ENCODE assay signal across 9 mouse cellular contexts in genomic region chr11:60165076-60165475, GRCm38 (mm10). TPM values are rescaled to one million over a fixed set of nuclear protein-coding genes. Genes with fewer than 3 reads are reported as not detected.
DNase-seq lines count a peak whose midpoint lies in the region; ATAC-seq and TF ChIP-seq lines count a peak whose summit lies in the region.
"Had no signal": no experiment of that assay in that cellular context is flagged by ENCODE, and none has a peak within 500 bp of the region (broad histone marks: within the 10 kb centered on the region; RNA-seq: fewer than 3 reads in every experiment).

No protein-coding gene starts in this region.

- no peak overlapping the region for H3K9ac ChIP-seq in forebrain, postnatal 0 days
- H3K9ac ChIP-seq in forebrain, embryonic 16.5 days (replicated peaks; ENCODE audit: low read depth, low read length) = no peak overlapping the region
- H3K9ac ChIP-seq in hindbrain, embryonic 14.5 days = no peak overlapping the region
- no peak overlapping the region for H3K9ac ChIP-seq in intestine, embryonic 16.5 days (ENCODE audit: low read depth, low read length)

- TF ChIP-seq CTCF in forebrain, postnatal 0 days (IDR thresholded peaks at IDR 0.05; ENCODE audit: low read depth) = no peak

- no peak overlapping the region for H3K27ac ChIP-seq in forebrain, postnatal 0 days (ENCODE audit: low read depth, low read length)
- H3K27ac ChIP-seq in forebrain, embryonic 16.5 days (ENCODE audit: low read length) = no peak overlapping the region
- 0 out of 2 replicates have a peak overlapping the region, but pooled peaks have one; percentile 38 for H3K27ac ChIP-seq in hindbrain, embryonic 14.5 days
- no peak overlapping the region for H3K27ac ChIP-seq in intestine, embryonic 16.5 days (ENCODE audit: low read length)

- DNase-seq in forebrain, postnatal 0 days = no peak
- peak; percentile 80 for DNase-seq in lung, postnatal 10 days
- DNase-seq in lung, postnatal 36 days = no peak
- DNase-seq in hindbrain, embryonic 14.5 days (ENCODE audit: low spot score) = no peak
- DNase-seq in testis, postnatal 14 days (ENCODE audit: low spot score) = peak; percentile 42
- DNase-seq in T-cell, adult 2 months (ENCODE audit: low spot score) = no peak
- DNase-seq: thymus, postnatal 36 days had no signal

- peak; percentile 28; the same call in 1 of the 2 replicates for ATAC-seq in forebrain, postnatal 0 days
- ATAC-seq in forebrain, embryonic 16.5 days = no peak
- no peak for ATAC-seq in hindbrain, embryonic 14.5 days (ENCODE audit: low FRiP score)
- ATAC-seq in intestine, embryonic 16.5 days = no peak

- no peaks in the 10 kb centered on the region for H3K9me3 ChIP-seq in forebrain, postnatal 0 days (ENCODE audit: low read length)
- no peaks in the 10 kb centered on the region for H3K9me3 ChIP-seq in forebrain, embryonic 16.5 days (ENCODE audit: control insufficient read depth, low read length)
- no peaks in the 10 kb centered on the region for H3K9me3 ChIP-seq in hindbrain, embryonic 14.5 days (ENCODE audit: control insufficient read depth, low read length)
- H3K9me3 ChIP-seq in intestine, embryonic 16.5 days (ENCODE audit: control insufficient read depth, low read length) = no peaks in the 10 kb centered on the region

- peaks cover 26% of the 10 kb centered on the region; the same call in 1 of the 2 replicates for H3K4me1 ChIP-seq in forebrain, postnatal 0 days (ENCODE audit: insufficient read depth)
- peaks cover 60% of the 10 kb centered on the region for H3K4me1 ChIP-seq in forebrain, embryonic 16.5 days (replicated peaks; ENCODE audit: control insufficient read depth, insufficient read depth, low read length)
- peaks cover 84% of the 10 kb centered on the region for H3K4me1 ChIP-seq in hindbrain, embryonic 14.5 days (replicated peaks; ENCODE audit: control insufficient read depth, insufficient read depth, low read length)
- H3K4me1 ChIP-seq in intestine, embryonic 16.5 days (ENCODE audit: control insufficient read depth, insufficient read depth, low read length) = peaks cover 40% of the 10 kb centered on the region

- no peaks in the 10 kb centered on the region for H3K27me3 ChIP-seq in forebrain, postnatal 0 days (ENCODE audit: insufficient read depth, low read length)
- no peaks in the 10 kb centered on the region for H3K27me3 ChIP-seq in forebrain, embryonic 16.5 days (replicated peaks; ENCODE audit: control insufficient read depth, insufficient read depth, low read length)
- no peaks in the 10 kb centered on the region for H3K27me3 ChIP-seq in hindbrain, embryonic 14.5 days (ENCODE audit: control insufficient read depth, insufficient read depth, low read length)
- no peaks in the 10 kb centered on the region for H3K27me3 ChIP-seq in intestine, embryonic 16.5 days (replicated peaks; ENCODE audit: control insufficient read depth, insufficient read depth, low read length)

- 36% methylated on average over 5 of the region's 5 CpGs for WGBS in forebrain, postnatal 0 days
- 37% methylated on average over 5 of the region's 5 CpGs for WGBS in forebrain, embryonic 16.5 days
- 40% methylated on average over 5 of the region's 5 CpGs for WGBS in hindbrain, embryonic 14.5 days
- WGBS in intestine, embryonic 16.5 days = 39% methylated on average over 5 of the region's 5 CpGs

- H3K4me2 ChIP-seq in forebrain, postnatal 0 days (ENCODE audit: low read depth) = no peak overlapping the region
- no peak overlapping the region for H3K4me2 ChIP-seq in forebrain, embryonic 16.5 days (ENCODE audit: low read length)
- no peak overlapping the region for H3K4me2 ChIP-seq in hindbrain, embryonic 14.5 days (replicated peaks)
- H3K4me2 ChIP-seq in intestine, embryonic 16.5 days (ENCODE audit: low read depth, low read length) = no peak overlapping the region

- no peak overlapping the region for H3K4me3 ChIP-seq in forebrain, postnatal 0 days (ENCODE audit: low read depth, low read length)
- no peak overlapping the region for H3K4me3 ChIP-seq in forebrain, embryonic 16.5 days (replicated peaks; ENCODE audit: low read length)
- H3K4me3 ChIP-seq in hindbrain, embryonic 14.5 days (replicated peaks; ENCODE audit: low read length) = no peak overlapping the region
- no peak overlapping the region for H3K4me3 ChIP-seq in intestine, embryonic 16.5 days (ENCODE audit: low read length)

- H3K36me3 ChIP-seq in forebrain, postnatal 0 days (ENCODE audit: insufficient read depth) = no peaks in the 10 kb centered on the region
- H3K36me3 ChIP-seq in forebrain, embryonic 16.5 days (ENCODE audit: control insufficient read depth, insufficient read depth) = no peaks in the 10 kb centered on the region
- H3K36me3 ChIP-seq in hindbrain, embryonic 14.5 days (replicated peaks; ENCODE audit: control insufficient read depth, insufficient read depth) = no peaks in the 10 kb centered on the region
- no peaks in the 10 kb centered on the region for H3K36me3 ChIP-seq in intestine, embryonic 16.5 days (ENCODE audit: control insufficient read depth, insufficient read depth, low read length)

RNA-seq across cellular contexts. Expression of gene Srebf1, which starts 57.3 kb away (rescaled TPM):
- 56.2 and 70.7 TPM in 2 replicates for total RNA-seq in forebrain, postnatal 0 days (2014; rRNA removed)
- 28.9 and 32.8 TPM in 2 replicates for polyA plus RNA-seq in forebrain, postnatal 0 days (2015; fragmentation: Nextera tagmentation; extraction: Ambion mirVana)
- polyA plus RNA-seq in forebrain, embryonic 16.5 days (2015; fragmentation: Nextera tagmentation; extraction: Ambion mirVana) = 41.1 and 46.9 TPM in 2 replicates
- 37.3 and 40.3 TPM in 2 replicates for polyA plus RNA-seq in hindbrain, embryonic 14.5 days (2014; fragmentation: Nextera tagmentation; extraction: Ambion mirVana)
- 81.0 and 95.2 TPM in 2 replicates for polyA plus RNA-seq in intestine, embryonic 16.5 days (2015; fragmentation: Nextera tagmentation; extraction: Ambion mirVana)

Comparison
In these comparisons a context has a peak if more than half of its experiments do, and no peak if none do; other contexts are left out.
1. DNase-seq: peak in lung, postnatal 10 days (single experiment) and testis, postnatal 14 days (single experiment); none in forebrain, postnatal 0 days (single experiment), lung, postnatal 36 days (single experiment), hindbrain, embryonic 14.5 days (single experiment) and T-cell, adult 2 months (single experiment).